In genomic region chr7:127406002-127406987, GRCm38 (mm10) we compare ENCODE assay signal across 8 mouse cellular contexts. TPM values are rescaled to one million over a fixed set of nuclear protein-coding genes. Genes with fewer than 3 reads are reported as not detected.
A peak's percentile ranks its signal among the peaks of the same experiment; 100 is the strongest.
DNase-seq lines count a peak whose midpoint lies in the region; ATAC-seq and TF ChIP-seq lines count a peak whose summit lies in the region.
"Not testable (repeated sequence)": the region's sequence is repeated elsewhere in the genome, so short reads cannot be mapped to it uniquely, and the experiment has no call there.

TSS of gene Zfp764 (minus strand) at chr7:127406822.

- H3K4me2 ChIP-seq in heart, embryonic 15.5 days = peak within 1 kb of the TSS; percentile 96
- peak within 1 kb of the TSS; percentile 75 for H3K4me2 ChIP-seq in liver, embryonic 14.5 days (ENCODE audit: low read depth)
- peak within 1 kb of the TSS; percentile 75 for H3K4me2 ChIP-seq in neural tube, embryonic 11.5 days (ENCODE audit: low read depth)
- peak within 1 kb of the TSS; percentile 75 for H3K4me2 ChIP-seq in stomach, postnatal 0 days (replicated peaks; ENCODE audit: low read depth)

- not testable (repeated sequence) for H3K9me3 ChIP-seq in forebrain, embryonic 10.5 days; heart, embryonic 15.5 days (replicated peaks); liver, embryonic 14.5 days (ENCODE audit: control insufficient read depth, low read length); neural tube, embryonic 11.5 days (ENCODE audit: control insufficient read depth, low read length); stomach, postnatal 0 days (ENCODE audit: control insufficient read depth, low read length)

- not testable (repeated sequence) for H3K27me3 ChIP-seq in forebrain, embryonic 10.5 days (ENCODE audit: poor library complexity, severe bottlenecking); heart, embryonic 15.5 days; liver, embryonic 14.5 days (ENCODE audit: control insufficient read depth, insufficient read depth, low read length); neural tube, embryonic 11.5 days (ENCODE audit: control insufficient read depth, insufficient read depth, low read length); stomach, postnatal 0 days (ENCODE audit: control insufficient read depth, insufficient read depth, low read length)

- peak; percentile 87 for DNase-seq in c-Kit-positive CD71-negative TER-119-negative erythroid progenitor cells, embryonic 14.5 days (ENCODE audit: low read depth)
- peak; percentile 81 for DNase-seq in forebrain, embryonic 10.5 days (ENCODE audit: extremely low spot score, low spot score)
- DNase-seq in kidney, postnatal 25 days = peak; percentile 91 to 96
- DNase-seq in liver, embryonic 14.5 days (ENCODE audit: low read depth in 3 of 3, low spot score in 3 of 3) = peak; percentile 55 to 69 (median 67)
- peak; percentile 86 for DNase-seq in neural tube, embryonic 11.5 days (ENCODE audit: low spot score)
- DNase-seq in stomach, postnatal 0 days (ENCODE audit: low spot score) = peak; percentile 88

- peak within 1 kb of the TSS; percentile 91 for H3K27ac ChIP-seq in forebrain, embryonic 10.5 days
- H3K27ac ChIP-seq in heart, embryonic 15.5 days = peak within 1 kb of the TSS; percentile 76
- H3K27ac ChIP-seq in liver, embryonic 14.5 days = not testable (repeated sequence)
- H3K27ac ChIP-seq in neural tube, embryonic 11.5 days (ENCODE audit: low read depth, low read length) = 0 out of 2 replicates have a peak within 1 kb of the TSS, but pooled peaks have one; percentile 27
- peak within 1 kb of the TSS; percentile 67 for H3K27ac ChIP-seq in stomach, postnatal 0 days (replicated peaks)

- H3K36me3 ChIP-seq in forebrain, embryonic 10.5 days (replicated peaks) = peaks cover 12% of the 10 kb centered on the region
- H3K36me3 ChIP-seq in heart, embryonic 15.5 days; liver, embryonic 14.5 days (replicated peaks; ENCODE audit: control insufficient read depth, insufficient read depth, low read depth); neural tube, embryonic 11.5 days (ENCODE audit: control insufficient read depth, insufficient read depth, low read length); stomach, postnatal 0 days (ENCODE audit: control insufficient read depth, insufficient read depth, low read length): not testable (repeated sequence)

- WGBS in forebrain, embryonic 10.5 days = 8% methylated on average over 40 of the region's 40 CpGs
- 3% methylated on average over 40 of the region's 40 CpGs for WGBS in heart, embryonic 15.5 days
- 5% methylated on average over 40 of the region's 40 CpGs for WGBS in liver, embryonic 14.5 days (ENCODE audit: insufficient replicate concordance)
- WGBS in neural tube, embryonic 11.5 days = 7% methylated on average over 40 of the region's 40 CpGs
- 3% methylated on average over 40 of the region's 40 CpGs for WGBS in stomach, postnatal 0 days

- peaks cover 10% of the 10 kb centered on the region for H3K4me1 ChIP-seq in forebrain, embryonic 10.5 days
- H3K4me1 ChIP-seq in heart, embryonic 15.5 days (replicated peaks); liver, embryonic 14.5 days (replicated peaks; ENCODE audit: control insufficient read depth in 2 of 2, insufficient read depth in 2 of 2, low read length in 1 of 2); neural tube, embryonic 11.5 days (ENCODE audit: control insufficient read depth, insufficient read depth, low read length); stomach, postnatal 0 days (replicated peaks; ENCODE audit: control insufficient read depth, insufficient read depth): not testable (repeated sequence)

- not testable (repeated sequence) for TF ChIP-seq EP300 in liver, embryonic 14.5 days (IDR thresholded peaks at IDR 0.05; ENCODE audit: low read depth); stomach, postnatal 0 days (optimal IDR thresholded peaks at IDR 0.05)

- peak; percentile 99 for ATAC-seq in CD4-positive, CD25-positive, alpha-beta regulatory T cell, adult 4 months
- peak; percentile 83 for ATAC-seq in heart, embryonic 15.5 days (replicated peaks; ENCODE audit: insufficient number of reproducible peaks, insufficient read depth, low FRiP score, low read depth)
- ATAC-seq in liver, embryonic 14.5 days (ENCODE audit: insufficient read depth) = peak; percentile 78
- peak; percentile 65; the same call in 1 of the 2 replicates for ATAC-seq in neural tube, embryonic 11.5 days (ENCODE audit: insufficient read depth, low FRiP score, low TSS enrichment)
- ATAC-seq in stomach, postnatal 0 days (ENCODE audit: low FRiP score, low TSS enrichment) = peak; percentile 90

- H3K9ac ChIP-seq in heart, embryonic 15.5 days = peak within 1 kb of the TSS; percentile 78
- H3K9ac ChIP-seq in liver, embryonic 14.5 days (replicated peaks) = peak within 1 kb of the TSS; percentile 55
- H3K9ac ChIP-seq in neural tube, embryonic 11.5 days (ENCODE audit: low read length) = peak within 1 kb of the TSS; percentile 79
- H3K9ac ChIP-seq in stomach, postnatal 0 days (ENCODE audit: low read length) = peak within 1 kb of the TSS; percentile 77

- peak; percentile 82 for TF ChIP-seq CTCF in liver, embryonic 14.5 days (IDR thresholded peaks at IDR 0.05; ENCODE audit: low read depth)
- peak; percentile 88 for TF ChIP-seq CTCF in stomach, postnatal 0 days (IDR thresholded peaks at IDR 0.05; ENCODE audit: low read depth)

- H3K4me3 ChIP-seq in forebrain, embryonic 10.5 days = peak within 1 kb of the TSS; percentile 65
- peak within 1 kb of the TSS; percentile 67 for H3K4me3 ChIP-seq in heart, embryonic 15.5 days
- peak within 1 kb of the TSS; percentile 56 to 65 for H3K4me3 ChIP-seq in liver, embryonic 14.5 days (ENCODE audit: insufficient read depth in 1 of 2, low read depth in 2 of 2, low read length in 2 of 2)
- peak within 1 kb of the TSS; percentile 49 for H3K4me3 ChIP-seq in neural tube, embryonic 11.5 days (ENCODE audit: low read depth, low read length)
- H3K4me3 ChIP-seq in stomach, postnatal 0 days (ENCODE audit: low read depth, low read length) = peak within 1 kb of the TSS; percentile 55

RNA-seq across cellular contexts. Expression of gene Zfp764, which starts in this region (rescaled TPM):
- 1 to 10 TPM; 6.0 to 9.1 TPM for polyA plus RNA-seq in CD4-positive, CD25-positive, alpha-beta regulatory T cell, adult 4 months (2017; shearing (Covaris generic))
- polyA plus RNA-seq in forebrain, embryonic 10.5 days (2016; fragmentation: Nextera tagmentation; extraction: Ambion mirVana) = 5.8 and 6.1 TPM in 2 replicates
- 4.8 and 6.3 TPM in 2 replicates for polyA plus RNA-seq in heart, embryonic 15.5 days (2015; fragmentation: Nextera tagmentation; extraction: Ambion mirVana)
- 0.94 and 1.3 TPM in 2 replicates for polyA plus RNA-seq in liver, embryonic 14.5 days (2012; rRNA removed)
- 1.1 and 1.5 TPM in 2 replicates for polyA plus RNA-seq in liver, embryonic 14.5 days (2014; fragmentation: Nextera tagmentation; extraction: Ambion mirVana)
- 7.5 and 7.6 TPM in 2 replicates for polyA plus RNA-seq in neural tube, embryonic 11.5 days (2014; fragmentation: Nextera tagmentation; extraction: Ambion mirVana)
- 4.0 and 4.3 TPM in 2 replicates for polyA plus RNA-seq in stomach, postnatal 0 days (2015; fragmentation: Nextera tagmentation; extraction: Ambion mirVana)
